Mouse (Mus musculus) frontal cortex, postnatal 25 days (tissue): ENCODE data around the gene Gm49361.
"Not testable (repeated sequence)": the region's sequence is repeated elsewhere in the genome, so short reads cannot be mapped to it uniquely, and the experiment has no call there.

ENCODE experiments used
- DNase-seq, 2 experiments: peaks; one replicate each; pipeline ENCODE4 v3.0.0; 2022; ENCODE audit warnings: low spot score in 2 of 2

Gm49361 gene

DNA sequence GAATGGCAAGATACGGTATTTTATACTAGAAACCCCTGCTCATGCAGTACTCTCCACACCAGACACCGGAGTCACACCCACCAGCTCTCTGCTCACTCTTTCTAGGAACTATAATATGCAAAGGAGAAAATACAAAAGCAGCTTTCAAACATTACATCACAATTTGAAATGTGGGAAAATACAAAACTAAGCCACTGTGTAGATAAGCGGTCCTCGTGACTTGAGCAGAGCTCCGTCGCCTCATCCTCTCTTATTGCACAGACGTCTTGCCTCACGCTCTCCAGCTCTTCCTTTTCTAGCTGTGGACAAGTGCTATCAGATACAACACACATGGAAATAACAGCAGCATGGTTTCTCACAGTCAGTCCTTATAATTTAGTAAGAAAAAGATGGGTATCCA, 55.2 kb downstream of the Gm49361 start:
- DNase-seq: no peak

DNA sequence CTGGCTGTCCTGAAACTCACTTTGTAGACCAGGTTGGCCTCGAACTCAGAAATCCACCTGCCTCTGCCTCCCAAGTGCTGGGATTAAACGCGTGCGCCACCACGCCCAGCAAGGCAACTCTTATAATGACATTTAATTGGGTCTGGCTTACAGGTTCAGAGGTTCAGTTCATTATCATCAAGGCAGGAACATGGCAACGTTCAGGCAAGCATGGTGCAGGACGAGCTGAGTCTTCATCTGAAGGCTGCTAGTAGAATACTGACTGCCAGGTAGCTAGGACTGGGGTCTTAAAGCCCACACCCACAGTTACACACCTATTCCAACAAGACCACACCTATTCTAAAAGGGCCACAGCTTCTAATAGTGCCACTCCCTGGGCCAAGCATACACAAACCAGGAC, 57.8 kb downstream of the Gm49361 start:
- not testable (repeated sequence) for DNase-seq

DNA sequence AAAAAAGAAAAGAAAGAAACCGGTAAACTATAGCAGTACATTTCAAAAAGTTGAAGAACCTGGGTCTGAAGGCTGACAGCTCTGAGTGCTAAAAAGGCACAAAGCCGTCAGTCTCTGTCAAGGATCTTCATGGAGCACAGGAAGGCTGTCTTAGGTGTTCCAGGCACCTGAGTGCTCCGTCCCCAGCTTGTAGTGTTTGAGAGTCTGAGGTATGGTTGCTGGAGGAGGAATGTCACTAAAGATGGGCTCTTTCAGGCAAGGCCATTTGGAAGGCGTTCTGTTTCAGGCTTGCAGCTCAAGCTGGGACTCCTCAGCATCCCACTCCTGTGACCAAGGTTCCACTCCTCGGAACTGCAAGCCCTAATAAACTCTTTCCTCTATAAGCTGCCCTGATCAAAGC, 58.5 kb downstream of the Gm49361 start:
- DNase-seq: no peak

DNA sequence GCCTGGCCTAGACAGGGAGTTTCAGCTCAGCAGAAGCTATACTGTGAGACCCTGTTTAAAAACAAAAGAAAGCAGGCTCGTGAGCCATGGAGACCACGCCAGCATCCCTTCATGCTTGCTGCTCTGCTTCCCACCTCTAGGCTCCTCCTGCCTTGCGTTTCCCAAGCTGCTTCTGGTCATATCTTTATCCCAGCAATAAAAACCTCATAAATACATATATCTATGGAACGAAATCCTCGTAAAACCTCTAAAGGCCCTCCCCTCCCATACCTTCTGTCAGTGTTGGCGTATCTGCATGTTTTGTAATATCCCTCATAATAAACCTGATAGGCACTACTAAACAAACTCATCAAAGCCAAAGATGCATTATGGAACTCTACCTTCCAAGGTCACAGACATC, 59.3 kb downstream of the Gm49361 start:
- no peak for DNase-seq

DNA sequence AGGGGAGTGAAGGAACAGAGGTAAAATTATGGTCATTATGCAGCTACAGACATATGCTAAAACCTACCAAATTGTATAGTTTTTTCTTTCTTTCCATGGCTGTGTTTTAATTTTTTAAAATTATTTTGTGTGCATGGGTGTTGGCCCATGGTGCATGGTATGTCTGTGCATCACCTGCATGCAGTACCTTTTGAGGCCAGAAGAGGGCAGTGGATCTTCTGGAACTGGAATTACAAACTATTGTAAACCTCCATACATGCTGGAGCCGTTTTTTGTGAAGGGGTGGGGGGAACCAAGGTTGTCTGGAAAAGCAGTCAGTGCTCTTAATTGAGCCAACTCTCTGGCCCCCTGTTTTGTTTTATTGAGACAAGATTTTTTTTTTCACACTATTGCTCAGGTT, 61.3 kb downstream of the Gm49361 start:
- peak; percentile 35 to 46 for DNase-seq

DNA sequence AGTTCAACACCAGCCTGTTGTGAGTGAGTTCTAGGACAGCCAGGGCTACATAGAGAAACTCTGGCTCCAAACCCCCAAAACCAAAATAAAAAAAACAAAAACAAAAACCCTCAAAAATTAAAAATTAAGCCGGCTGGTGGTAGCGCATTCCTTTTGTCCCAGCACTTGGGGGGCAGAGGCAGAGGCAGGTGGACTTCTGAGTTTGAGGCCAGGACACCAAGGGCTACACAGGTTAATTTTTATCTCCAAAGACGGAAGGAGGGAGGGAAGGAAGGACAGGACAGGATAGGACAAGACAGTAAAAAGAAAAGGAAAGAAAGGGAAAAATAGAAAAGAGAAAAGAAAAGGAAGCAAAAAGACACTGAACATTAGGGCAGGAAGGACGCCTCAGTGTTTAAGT, 63.2 kb downstream of the Gm49361 start:
- DNase-seq: no peak

DNA sequence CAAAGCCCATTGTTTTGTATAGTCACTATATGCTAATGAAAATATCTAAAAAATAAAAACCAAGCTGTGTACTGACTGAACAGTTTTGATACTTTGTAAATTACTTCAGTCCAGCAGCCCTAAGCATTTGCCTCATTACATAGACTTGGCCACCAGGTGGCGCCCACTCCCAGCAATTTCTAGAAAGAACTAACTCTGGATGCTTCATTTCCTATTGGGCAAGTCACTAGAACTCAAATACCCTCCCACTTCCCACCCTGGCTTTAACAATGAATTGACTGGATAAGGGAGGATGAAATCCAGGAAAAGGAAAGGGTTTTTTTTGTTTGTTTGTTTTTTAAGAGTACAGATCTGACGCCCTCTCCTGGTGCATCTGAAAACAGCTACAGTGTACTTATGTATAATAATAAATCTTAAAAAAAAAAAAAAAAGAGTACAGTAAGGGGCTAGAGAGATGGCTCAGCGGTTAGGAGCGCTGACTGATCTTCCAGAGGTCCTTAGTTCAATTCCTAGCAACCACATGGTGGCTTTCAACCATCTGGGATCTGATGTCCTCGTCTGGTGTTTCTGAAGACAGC, 65.9 kb downstream of the Gm49361 start:
- DNase-seq: peak; percentile 81 to 87

DNA sequence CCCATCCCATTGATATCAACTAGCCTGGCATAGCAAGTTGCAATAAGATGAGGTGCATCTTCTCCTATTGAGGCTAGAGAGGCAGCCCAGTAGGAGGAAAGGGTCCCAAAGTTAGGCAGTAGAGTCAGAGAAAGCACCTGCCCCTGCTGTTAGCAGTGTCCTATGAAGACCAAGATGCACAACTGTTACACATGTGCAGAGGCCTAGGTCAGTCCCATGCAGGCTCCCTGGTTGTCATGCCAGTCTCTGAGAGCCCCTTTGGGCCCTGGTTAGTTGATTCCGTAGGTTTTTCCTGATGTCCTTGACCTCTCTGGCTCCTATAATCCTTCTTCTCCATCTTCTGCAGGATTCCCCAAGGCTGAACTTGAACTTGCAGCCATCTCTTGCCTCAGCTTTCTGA, 66.4 kb downstream of the Gm49361 start:
- DNase-seq: no peak

DNA sequence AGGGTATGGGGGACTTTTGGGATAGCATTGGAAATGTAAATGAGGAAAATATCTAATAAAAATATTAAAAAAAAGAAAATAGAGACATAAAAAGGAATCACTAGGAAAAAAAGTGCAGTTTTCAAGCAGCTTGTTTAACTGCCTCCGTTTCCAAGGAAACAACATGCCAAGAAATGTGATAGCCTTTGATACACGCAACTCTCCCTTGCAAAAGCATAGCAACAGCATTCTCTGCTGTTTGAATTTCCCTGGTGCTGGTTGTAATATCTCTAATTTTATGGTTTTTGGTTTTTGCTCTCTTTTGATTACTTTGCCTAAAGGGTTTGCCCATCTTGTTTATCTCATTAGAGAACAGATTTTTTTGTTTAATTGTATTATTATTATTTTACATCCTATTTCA, 70.4 kb downstream of the Gm49361 start:
- DNase-seq: no peak

DNA sequence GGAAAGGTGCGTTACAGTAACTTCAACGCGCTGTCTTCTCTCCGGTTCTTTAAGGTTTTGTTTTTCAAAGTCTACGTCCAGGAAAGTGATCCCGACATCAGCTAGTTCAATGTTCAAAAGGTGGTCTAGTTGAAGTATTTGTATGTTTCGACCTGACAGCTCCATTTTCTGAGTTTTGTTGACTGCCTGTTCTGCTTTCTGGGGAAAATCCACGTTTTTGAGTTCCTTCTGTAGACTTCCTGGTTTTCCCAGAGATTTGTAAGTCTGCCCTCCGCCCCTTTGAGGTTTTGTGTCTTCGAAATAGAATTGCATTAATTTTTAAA, 80.3 kb downstream of the Gm49361 start:
- DNase-seq: no peak

DNA sequence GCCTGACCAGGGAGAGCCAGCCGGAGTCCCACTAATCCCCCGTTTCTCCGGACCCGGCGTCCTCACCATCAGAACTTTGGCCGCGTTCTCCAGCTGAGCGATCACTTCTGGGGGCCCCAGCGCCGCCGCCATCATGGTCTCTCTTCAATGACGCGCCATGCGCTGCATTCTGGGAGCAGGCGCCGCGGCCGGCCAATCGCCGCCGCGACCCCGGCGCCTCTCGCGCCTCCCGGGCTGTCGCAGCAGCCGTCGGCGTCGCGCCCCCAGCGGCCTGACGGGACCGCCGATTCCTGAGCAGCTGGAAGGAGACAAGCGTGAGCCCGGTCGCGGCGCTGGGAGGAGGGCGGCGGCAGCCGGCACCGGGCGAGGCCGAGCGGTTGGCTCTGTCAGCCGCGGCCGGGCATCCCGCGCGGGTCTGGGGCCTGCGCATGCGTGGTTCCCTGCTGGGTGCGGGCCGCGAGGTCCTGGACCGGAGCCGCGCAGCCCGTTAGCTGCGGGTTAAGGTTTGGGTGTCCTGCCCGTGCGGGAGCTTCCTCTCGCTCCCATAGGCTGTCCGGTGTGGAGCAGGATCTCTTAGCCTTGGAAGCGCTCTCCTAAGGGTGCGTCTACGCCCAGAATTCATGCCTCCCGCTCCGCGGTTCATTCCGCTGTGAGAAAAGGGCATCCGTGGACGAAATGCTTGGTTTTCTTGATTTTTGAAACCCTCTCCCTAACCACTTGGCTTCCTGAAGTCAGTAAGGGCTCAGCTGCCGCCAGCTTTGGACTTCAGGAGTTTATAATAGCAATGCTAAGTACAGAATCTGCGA, 80.9 kb downstream of the Gm49361 start, which contains the start of gene Xpo4:
TSS of gene Xpo4 (minus strand) at position 609 of the 806 bp plus-strand sequence.
- peak; percentile 72 for DNase-seq

DNA sequence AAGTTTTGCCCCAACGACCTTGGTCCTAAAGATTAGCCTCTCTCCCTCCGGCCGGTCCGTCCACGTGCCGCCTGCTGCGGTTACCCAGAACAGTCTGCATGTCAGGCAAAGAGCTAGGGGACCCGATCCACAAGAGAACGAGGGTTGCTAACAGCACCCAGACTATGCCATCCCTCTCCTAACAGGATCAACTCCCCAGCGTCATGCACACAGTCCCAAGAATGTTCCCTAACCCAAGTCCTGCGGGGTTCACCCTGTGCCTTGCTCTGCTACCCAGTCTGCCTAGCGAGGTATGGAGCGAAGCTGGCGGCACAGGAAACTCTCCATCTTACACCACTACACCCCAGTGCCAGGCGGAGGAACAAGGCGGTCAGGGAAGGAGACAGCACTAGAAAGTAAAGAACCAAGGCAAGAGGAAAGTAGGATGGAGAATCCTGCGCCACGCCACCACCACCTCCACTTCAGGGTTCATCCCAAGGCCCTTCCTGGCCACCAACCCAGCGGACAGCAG, 81.5 kb downstream of the Gm49361 start:
- DNase-seq: no peak

DNA sequence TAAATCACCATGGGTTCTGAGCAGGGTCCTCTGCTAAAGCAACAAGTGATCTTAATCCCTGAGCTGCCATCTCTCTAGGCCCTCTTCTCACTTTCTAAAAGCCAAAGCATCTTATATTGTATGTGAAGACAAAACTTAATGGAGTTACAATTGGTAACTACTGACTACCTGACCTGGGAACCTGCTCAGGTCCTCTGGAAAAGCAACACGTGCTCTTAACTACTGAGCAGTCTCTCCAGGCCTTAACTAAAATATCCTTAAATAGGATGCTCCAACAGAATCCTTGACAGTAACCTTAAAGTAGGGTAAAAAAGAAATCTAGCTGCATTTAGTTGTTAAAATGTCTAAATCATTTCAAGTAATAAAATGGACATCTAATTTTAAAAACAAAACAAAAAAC, 82.3 kb downstream of the Gm49361 start:
- DNase-seq: no peak

DNA sequence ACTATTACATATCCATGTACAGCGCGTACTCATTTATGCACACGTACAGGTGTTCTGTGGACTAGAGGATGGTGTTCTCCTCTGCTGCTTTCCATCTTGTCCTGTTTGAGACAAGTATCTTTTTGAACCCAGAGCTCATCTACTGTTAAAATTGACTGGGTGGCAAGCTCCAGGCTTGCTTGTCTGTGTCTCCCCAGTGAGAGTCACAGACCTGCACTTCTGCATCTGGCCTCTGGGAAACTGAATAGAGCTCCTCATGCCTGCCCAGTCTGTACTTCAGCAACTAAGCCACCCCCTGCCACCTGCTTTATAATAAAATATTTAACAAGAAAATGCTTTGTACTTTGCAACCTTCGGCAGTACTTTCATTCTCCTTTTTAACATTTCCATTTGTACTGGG, 87.6 kb downstream of the Gm49361 start:
- no peak for DNase-seq

DNA sequence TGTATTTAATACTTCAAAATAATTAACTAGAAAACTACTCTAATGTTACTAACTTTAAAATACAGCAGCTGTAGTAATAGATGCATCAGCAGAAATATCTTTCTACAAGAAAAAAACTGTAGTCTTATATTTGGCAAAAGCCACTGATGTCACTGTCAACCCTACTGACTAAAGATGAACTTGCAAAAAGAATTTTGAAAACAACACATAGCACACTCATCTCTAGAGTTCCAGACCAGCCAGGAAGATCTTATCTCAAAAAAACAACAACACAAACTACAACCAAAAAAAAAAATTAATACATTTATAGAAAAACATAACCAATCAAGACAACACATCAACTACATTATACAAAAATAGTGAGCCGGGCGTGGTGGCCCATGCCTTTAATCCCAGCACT, 88.4 kb downstream of the Gm49361 start:
- DNase-seq: no peak

DNA sequence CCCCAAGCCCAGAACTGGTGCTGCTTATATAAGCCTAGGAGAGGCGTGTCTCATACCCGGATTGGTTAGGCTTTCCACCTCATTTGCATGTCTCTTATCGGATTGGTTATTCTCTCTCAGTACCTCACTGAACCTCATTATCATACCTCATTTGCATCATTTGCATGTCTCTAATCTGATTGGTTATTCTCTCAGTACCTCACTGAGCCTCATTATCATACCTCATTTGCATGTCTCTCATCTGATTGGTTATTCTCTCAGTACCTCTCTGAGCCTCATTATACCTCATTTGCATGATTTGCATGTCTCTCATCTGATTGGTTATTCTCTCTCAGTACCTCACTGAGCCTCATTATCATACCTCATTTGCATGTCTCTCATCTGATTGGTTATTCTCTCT, 89.4 kb downstream of the Gm49361 start:
- DNase-seq: not testable (repeated sequence)

DNA sequence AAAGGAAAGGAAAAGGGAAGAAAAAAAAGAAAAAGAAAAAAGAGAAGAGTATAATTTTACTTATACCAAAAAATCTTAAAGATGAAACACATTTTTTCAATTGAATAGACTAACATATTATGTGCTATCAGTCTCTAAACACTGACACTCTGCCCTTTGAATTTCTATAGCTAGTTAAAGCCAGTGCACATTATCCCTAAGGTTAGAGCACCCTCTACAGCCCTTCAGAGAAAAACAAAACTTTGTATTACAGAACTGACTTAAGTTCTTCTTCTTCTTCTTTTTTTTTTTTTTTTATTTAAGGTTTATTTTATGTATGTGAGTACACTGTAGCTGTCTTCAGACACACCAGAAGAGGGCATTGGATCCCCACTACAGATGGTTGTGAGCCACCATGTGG, 96.4 kb downstream of the Gm49361 start:
- no peak for DNase-seq

DNA sequence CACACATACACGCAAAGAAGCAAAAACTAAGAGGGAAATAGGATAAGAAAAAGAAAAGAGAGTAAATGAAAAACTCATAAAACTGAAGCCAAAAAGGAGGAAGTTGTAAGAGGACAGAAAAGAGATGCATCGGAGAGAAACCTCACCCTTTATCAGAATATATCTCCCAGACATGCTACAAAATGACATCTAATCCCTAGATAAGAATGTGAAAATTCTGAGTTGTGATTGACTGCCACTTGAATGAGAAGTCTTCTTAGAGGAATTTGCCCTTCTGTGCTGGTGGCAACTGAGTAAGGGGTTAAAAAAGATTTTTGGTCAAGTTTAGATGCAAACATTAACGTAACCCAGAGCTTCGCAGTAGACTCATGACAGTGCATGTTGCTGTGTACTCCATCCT, 99.7 kb downstream of the Gm49361 start:
- no peak for DNase-seq

DNA sequence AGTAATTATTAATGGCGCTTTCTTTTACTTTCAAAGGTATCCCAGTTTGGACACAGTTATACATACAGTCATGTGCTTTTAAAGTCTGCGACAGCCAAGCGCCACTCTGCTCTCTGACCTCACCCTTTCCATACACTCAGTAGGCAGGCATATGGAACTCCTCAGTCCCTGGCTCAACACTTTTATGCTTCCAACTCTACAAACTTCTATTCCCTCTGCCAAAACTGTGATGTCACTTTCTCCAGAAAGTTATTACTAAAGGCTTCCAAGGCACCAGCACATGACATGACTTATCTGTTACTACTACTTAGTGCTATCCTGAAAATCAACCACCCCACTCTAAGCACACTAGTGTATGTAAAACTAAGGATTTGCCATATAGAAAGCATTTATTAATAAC, 106.8 kb downstream of the Gm49361 start:
- no peak for DNase-seq

DNA sequence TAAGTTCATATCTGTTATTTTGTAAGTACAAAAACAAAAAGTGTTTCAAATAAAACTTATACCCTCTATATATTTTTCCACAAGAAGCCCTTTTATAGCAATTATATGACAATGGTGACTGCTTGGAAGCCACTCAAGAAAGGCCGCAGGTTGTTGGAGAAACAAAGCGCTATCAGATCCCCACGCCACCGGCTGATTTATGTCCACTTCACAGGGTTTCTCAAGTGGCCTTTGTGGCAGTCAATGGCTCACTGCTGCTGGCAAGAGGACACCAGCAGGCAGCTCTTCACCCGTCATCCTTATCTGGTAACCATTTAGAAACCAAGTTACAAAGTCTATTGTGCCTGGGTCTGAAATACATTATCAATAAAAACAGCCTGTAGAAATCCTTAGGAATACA, 111.8 kb downstream of the Gm49361 start:
- no peak for DNase-seq

DNA sequence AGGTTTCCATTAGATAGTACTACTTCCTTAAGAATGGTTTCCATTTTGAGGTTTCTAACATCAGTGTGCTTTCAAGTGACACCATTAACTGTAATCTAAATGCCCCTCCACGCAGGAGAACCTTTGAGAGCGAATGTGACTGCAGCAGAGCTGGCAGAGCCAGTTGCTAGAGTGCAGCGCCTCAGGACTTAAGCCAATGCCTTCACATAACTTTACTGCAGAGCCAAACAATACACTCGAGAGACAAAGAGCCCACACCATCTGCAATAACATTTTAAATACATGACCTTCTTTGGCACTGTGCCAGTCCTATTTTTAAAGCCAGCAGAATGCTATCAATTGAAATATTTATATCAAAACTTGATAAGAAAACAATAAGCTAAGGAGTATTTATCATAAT, 116.3 kb downstream of the Gm49361 start:
- DNase-seq: no peak

DNA sequence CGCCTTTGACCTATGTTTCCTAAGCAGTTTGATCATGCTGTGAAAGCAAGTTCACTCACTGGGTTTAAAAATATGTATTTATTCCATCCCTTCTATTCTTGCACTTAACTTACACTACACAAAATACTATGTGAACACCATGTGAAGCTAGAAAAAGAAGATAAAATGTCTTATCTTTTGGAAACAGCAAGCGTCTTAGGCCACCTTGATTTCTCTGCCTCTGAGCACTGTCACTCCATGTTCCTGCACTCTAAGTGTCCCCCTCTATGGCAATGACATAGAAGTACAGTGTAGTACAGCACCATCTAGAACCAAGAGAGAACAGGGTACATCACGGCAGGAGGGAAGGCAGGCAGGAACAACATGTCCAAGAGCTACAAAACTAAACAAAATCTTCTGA, 123.0 kb downstream of the Gm49361 start:
- no peak for DNase-seq

DNA sequence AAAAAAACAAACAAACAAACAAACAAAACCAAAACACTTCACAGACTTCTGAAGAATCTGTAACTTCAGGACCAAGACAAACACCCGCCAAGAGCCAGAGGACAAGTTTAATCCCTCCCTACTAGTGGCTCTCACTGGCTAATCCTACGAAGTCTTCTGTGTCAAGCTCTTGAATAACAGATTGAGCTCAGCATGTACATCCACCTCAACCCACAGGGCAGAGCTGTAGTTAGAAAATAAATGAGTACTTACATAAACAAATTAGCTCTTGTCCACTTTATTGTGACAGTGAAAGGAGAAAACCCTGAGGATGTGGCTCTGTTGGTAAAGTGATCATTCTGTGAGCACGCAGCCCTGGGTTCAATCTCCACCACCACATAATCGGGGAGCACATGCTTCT, 124.2 kb downstream of the Gm49361 start:
- no peak for DNase-seq
